Mouse (Mus musculus) brain, embryonic 14.5 days (tissue): ENCODE results near the gene Lgals4.

Experiments
- CTCF ChIP-seq: fragments of 200-500 bp; IDR thresholded peaks from 2 replicates; pipeline ENCODE4 v1.5.1; 2012; ENCODE audit warnings: inconsistent platforms, mild to moderate bottlenecking, moderate library complexity, borderline replicate concordance; ENCODE audit not compliant: insufficient read depth, insufficient read length; ENCODE audit errors: extremely low read depth
- POLR2A ChIP-seq: fragments of 200-500 bp; IDR thresholded peaks from 2 replicates; pipeline ENCODE4 v1.6.1; 2012; ENCODE audit warnings: mild to moderate bottlenecking, inconsistent platforms, borderline replicate concordance; ENCODE audit not compliant: poor library complexity, insufficient read depth, insufficient read length, severe bottlenecking; ENCODE audit errors: extremely low read depth

- TF ChIP-seq POLR2A (no peak), CTCF (no peak)
Measured at GRCm38 (mm10) chr7:28877856-28878255, 44.2 kb downstream of the Lgals4 start.
